Mouse (Mus musculus): ENCODE results near the gene Slc16a13. TPM values are rescaled to one million over a fixed set of nuclear protein-coding genes. Genes with fewer than 3 reads are reported as not detected.
A peak's percentile ranks its signal among the peaks of the same experiment; 100 is the strongest.

Gene Slc16a13
- polyA plus RNA-seq, 1 experiment from 2014 or later = 6.9 TPM

DNA sequence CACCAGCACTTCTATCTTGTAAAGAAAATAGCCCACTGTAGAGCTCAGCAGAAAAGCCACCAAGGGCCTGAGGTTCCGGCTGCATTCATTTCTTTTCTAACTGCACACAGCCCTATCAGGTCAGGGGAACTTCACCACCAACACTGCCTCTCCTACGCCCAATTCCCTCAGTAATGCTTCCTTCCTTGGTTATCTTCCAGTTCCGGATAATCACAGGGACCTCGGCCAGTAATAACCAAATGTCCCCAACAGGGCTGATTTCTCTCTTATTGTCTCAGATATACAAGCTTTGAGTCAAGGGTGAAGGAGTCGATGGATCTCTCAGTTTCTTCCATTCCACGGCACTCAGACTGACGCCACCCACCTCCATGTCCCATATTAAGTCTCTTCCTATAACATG lies 13.6 kb downstream of the Slc16a13 start:
- Histone ChIP-seq H3K4me1 (no peaks in the 10 kb centered on the region), H3K27me3 (replicated peaks) (no peaks in the 10 kb centered on the region), H3K4me3 (replicated peaks) (no peak overlapping the region), H3K9me3 (no peaks in the 10 kb centered on the region), H3K9ac (no peak overlapping the region), H3K36me3 (no peaks in the 10 kb centered on the region), H3K4me2 (no peak overlapping the region), H3K27ac (no peak overlapping the region)
- no peak for ATAC-seq (ENCODE audit: insufficient read depth, low FRiP score, low read depth)
- 81% methylated on average over 7 of the region's 7 CpGs for WGBS

- no peak overlapping the region for H3K9ac ChIP-seq
- WGBS = 73% methylated on average over 2 of the region's 2 CpGs
- H3K4me1 ChIP-seq = no peaks in the 10 kb centered on the region
- H3K27me3 ChIP-seq (replicated peaks) = no peaks in the 10 kb centered on the region
- no peak overlapping the region for H3K27ac ChIP-seq
- no peak overlapping the region for H3K4me2 ChIP-seq
- no peaks in the 10 kb centered on the region for H3K9me3 ChIP-seq
- ATAC-seq (ENCODE audit: insufficient read depth, low FRiP score, low read depth) = no peak
- no peaks in the 10 kb centered on the region for H3K36me3 ChIP-seq
- H3K4me3 ChIP-seq (replicated peaks) = no peak overlapping the region
Measured at GRCm38 (mm10) chr11:70206801-70207200, 14.1 kb downstream of the Slc16a13 start.

DNA sequence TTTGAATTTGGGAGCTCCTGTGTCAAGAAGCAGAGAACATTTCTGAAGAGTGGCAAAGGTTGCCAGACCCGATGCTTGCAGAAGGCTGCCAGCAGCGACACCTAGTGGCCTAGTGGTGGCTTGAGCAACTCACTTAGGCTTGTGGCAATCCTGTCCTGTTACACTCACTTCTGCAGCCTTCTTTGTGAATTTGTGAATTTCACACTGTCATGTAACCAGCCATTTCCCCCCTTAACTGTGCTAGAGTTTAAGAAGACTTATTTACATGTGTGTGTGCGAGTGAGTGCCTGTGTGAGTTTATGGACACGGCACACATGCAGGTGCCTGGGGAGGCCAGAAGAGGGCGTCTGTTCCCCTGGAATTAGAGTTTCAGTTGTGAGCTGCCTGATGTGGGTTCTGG lies 19.2 kb downstream of the Slc16a13 start:
- no peaks in the 10 kb centered on the region for H3K9me3 ChIP-seq
- no peak overlapping the region for H3K9ac ChIP-seq
- H3K27me3 ChIP-seq (replicated peaks) = no peaks in the 10 kb centered on the region
- H3K27ac ChIP-seq = no peak overlapping the region
- ATAC-seq (ENCODE audit: insufficient read depth, low FRiP score, low read depth) = peak; percentile 60; the same call in 1 of the 2 replicates
- no peaks in the 10 kb centered on the region for H3K4me1 ChIP-seq
- no peaks in the 10 kb centered on the region for H3K36me3 ChIP-seq
- H3K4me3 ChIP-seq (replicated peaks) = no peak overlapping the region
- H3K4me2 ChIP-seq = no peak overlapping the region
- WGBS = 32% methylated on average over 5 of the region's 5 CpGs

DNA sequence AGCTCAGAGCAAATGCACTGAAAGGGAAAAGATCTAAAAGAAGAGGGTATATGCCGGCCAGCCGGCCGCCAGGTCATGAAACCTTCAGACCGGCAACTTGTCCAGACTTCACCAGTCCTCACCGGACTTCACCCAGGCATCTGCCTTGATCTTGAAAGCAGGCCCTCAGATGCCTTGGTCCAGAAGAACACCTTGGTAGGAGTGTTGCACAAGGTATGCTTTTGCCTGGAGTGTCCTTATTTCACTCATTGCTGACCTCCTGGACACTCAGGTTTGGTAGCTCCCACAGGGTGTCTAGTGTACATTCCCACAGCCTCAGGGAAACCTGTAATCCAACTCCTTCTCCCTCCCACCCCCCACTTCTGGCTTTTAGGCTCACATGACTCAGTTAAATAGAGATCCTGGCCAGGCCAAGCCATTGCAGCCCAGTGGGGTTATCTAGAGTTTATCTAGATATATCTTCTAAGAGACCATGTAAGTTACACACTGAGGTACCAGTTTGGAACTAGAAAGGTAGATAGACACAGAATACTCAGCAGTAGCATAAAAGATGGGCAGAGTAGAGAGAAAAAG lies 20.7 kb downstream of the Slc16a13 start:
- no peak overlapping the region for H3K4me3 ChIP-seq (replicated peaks)
- no peaks in the 10 kb centered on the region for H3K4me1 ChIP-seq
- H3K27ac ChIP-seq = no peak overlapping the region
- no peak for ATAC-seq (ENCODE audit: insufficient read depth, low FRiP score, low read depth)
- H3K4me2 ChIP-seq = no peak overlapping the region
- 90% methylated on average over 5 of the region's 5 CpGs for WGBS
- H3K9me3 ChIP-seq = no peaks in the 10 kb centered on the region
- H3K9ac ChIP-seq = no peak overlapping the region
- no peaks in the 10 kb centered on the region for H3K27me3 ChIP-seq (replicated peaks)
- H3K36me3 ChIP-seq = no peaks in the 10 kb centered on the region

DNA sequence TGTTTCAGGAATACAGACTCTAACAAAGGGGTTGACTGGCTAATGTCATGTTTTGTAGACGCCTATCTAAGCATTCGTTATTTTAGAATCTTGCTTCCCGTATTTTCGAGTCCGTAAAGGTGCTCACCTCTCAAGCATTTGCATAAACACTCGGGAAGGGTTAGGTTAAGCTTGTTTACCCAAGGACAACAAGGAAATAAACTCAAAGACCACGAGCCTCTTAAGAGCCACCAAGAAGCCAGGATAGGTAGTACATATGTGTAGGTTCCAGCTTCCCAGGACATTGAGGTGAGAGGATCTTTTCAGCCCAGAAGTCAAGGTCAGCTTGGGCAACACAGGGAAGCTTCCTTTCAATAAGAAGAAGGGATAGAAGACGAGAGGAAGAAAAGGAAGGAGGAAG lies 21.8 kb downstream of the Slc16a13 start:
- H3K4me1 ChIP-seq = no peaks in the 10 kb centered on the region
- no peak overlapping the region for H3K4me2 ChIP-seq
- H3K27me3 ChIP-seq (replicated peaks) = no peaks in the 10 kb centered on the region
- 71% methylated on average over 8 of the region's 8 CpGs for WGBS
- H3K9ac ChIP-seq = no peak overlapping the region
- no peak overlapping the region for H3K27ac ChIP-seq
- H3K4me3 ChIP-seq (replicated peaks) = no peak overlapping the region
- no peaks in the 10 kb centered on the region for H3K9me3 ChIP-seq
- H3K36me3 ChIP-seq = no peaks in the 10 kb centered on the region
- no peak for ATAC-seq (ENCODE audit: insufficient read depth, low FRiP score, low read depth)

GRCm38 (mm10) chr11:70198332-70198731 lies 22.5 kb downstream of the Slc16a13 start:
- ATAC-seq (ENCODE audit: insufficient read depth, low FRiP score, low read depth) = no peak
- Histone ChIP-seq H3K36me3 (no peaks in the 10 kb centered on the region), H3K27me3 (replicated peaks) (no peaks in the 10 kb centered on the region), H3K9me3 (no peaks in the 10 kb centered on the region), H3K4me2 (no peak overlapping the region), H3K4me3 (replicated peaks) (no peak overlapping the region), H3K4me1 (no peaks in the 10 kb centered on the region), H3K9ac (no peak overlapping the region), H3K27ac (no peak overlapping the region)
- 79% methylated on average over 3 of the region's 3 CpGs for WGBS

- Histone ChIP-seq H3K27ac (no peak overlapping the region), H3K4me1 (no peaks in the 10 kb centered on the region), H3K9ac (no peak overlapping the region), H3K4me2 (no peak overlapping the region), H3K4me3 (replicated peaks) (no peak overlapping the region), H3K36me3 (no peaks in the 10 kb centered on the region), H3K9me3 (no peaks in the 10 kb centered on the region), H3K27me3 (replicated peaks) (no peaks in the 10 kb centered on the region)
- no peak for ATAC-seq (ENCODE audit: insufficient read depth, low FRiP score, low read depth)
- 33% methylated on average over 11 of the region's 11 CpGs for WGBS
Measured at GRCm38 (mm10) chr11:70193354-70194285, 27.2 kb downstream of the Slc16a13 start.

- H3K27me3 ChIP-seq (replicated peaks) = no peaks in the 10 kb centered on the region
- ATAC-seq (ENCODE audit: insufficient read depth, low FRiP score, low read depth) = no peak
- H3K36me3 ChIP-seq = no peaks in the 10 kb centered on the region
- no peaks in the 10 kb centered on the region for H3K9me3 ChIP-seq
- no peak overlapping the region for H3K4me2 ChIP-seq
- 73% methylated on average over 4 of the region's 4 CpGs for WGBS
- no peak overlapping the region for H3K4me3 ChIP-seq (replicated peaks)
- no peaks in the 10 kb centered on the region for H3K4me1 ChIP-seq
- no peak overlapping the region for H3K9ac ChIP-seq
- no peak overlapping the region for H3K27ac ChIP-seq
Measured at GRCm38 (mm10) chr11:70192157-70192556, 28.7 kb downstream of the Slc16a13 start.

GRCm38 (mm10) chr11:70191188-70191587 lies 29.7 kb downstream of the Slc16a13 start:
- Histone ChIP-seq H3K9ac (no peak overlapping the region), H3K4me3 (replicated peaks) (no peak overlapping the region), H3K4me2 (no peak overlapping the region), H3K27me3 (replicated peaks) (no peaks in the 10 kb centered on the region), H3K36me3 (no peaks in the 10 kb centered on the region), H3K4me1 (no peaks in the 10 kb centered on the region), H3K27ac (no peak overlapping the region), H3K9me3 (no peaks in the 10 kb centered on the region)
- ATAC-seq (ENCODE audit: insufficient read depth, low FRiP score, low read depth) = no peak
- WGBS = 71% methylated on average over 6 of the region's 6 CpGs

DNA sequence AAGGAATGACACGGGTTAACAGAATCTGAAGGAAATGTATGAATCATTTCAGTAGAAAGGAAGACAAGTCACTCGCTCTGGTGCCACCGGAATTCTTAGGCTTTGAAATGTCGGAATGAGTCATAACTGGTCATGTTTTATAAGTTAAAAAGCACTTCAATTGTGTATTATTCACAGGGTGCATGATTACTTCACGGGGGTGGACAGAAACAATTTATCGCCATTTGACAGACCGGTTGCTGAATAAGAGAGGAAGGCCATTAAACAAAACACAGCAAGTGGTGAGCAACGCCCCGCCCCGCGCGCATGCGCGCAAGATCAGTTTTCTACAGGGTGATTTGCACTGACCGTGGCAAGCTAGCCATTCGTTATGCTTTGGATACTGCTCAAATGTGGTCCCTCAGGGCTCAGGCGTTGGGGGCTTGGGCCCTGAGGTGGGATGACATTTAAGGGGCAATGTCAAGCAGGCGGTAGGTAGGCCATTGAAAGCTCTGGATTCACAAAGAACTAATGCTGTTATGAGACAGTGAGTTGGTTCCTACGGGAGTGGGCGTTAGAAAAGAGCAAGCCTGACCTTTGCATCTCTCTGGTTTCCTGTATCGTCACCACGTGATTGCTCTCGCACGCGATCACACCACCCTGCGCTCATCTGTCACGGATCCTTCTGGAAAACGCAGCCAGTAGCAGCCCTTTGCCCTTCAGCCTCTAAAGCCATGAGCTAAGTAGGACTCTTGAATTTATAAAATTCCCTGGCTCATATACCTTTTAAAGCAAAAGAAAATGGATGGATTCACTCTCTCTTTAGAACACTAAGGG lies 31.3 kb downstream of the Slc16a13 start:
- Histone ChIP-seq H3K36me3 (no peaks in the 10 kb centered on the region), H3K4me3 (replicated peaks) (no peak overlapping the region), H3K9me3 (no peaks in the 10 kb centered on the region), H3K27ac (peak overlapping the region; percentile 6; the same call in 1 of the 2 replicates), H3K4me2 (no peak overlapping the region), H3K9ac (no peak overlapping the region), H3K4me1 (no peaks in the 10 kb centered on the region), H3K27me3 (replicated peaks) (no peaks in the 10 kb centered on the region)
- no peak; the same call in 1 of the 2 replicates for ATAC-seq (ENCODE audit: insufficient read depth, low FRiP score, low read depth)
- 79% methylated on average over 28 of the region's 28 CpGs for WGBS

- Histone ChIP-seq H3K9ac (no peak overlapping the region), H3K27ac (no peak overlapping the region), H3K27me3 (replicated peaks) (no peaks in the 10 kb centered on the region), H3K4me3 (replicated peaks) (no peak overlapping the region), H3K9me3 (no peaks in the 10 kb centered on the region), H3K36me3 (no peaks in the 10 kb centered on the region), H3K4me2 (no peak overlapping the region), H3K4me1 (no peaks in the 10 kb centered on the region)
- no peak for ATAC-seq (ENCODE audit: insufficient read depth, low FRiP score, low read depth)
- WGBS = 54% methylated on average over 7 of the region's 7 CpGs
Measured at GRCm38 (mm10) chr11:70185120-70185519, 35.7 kb downstream of the Slc16a13 start.

DNA sequence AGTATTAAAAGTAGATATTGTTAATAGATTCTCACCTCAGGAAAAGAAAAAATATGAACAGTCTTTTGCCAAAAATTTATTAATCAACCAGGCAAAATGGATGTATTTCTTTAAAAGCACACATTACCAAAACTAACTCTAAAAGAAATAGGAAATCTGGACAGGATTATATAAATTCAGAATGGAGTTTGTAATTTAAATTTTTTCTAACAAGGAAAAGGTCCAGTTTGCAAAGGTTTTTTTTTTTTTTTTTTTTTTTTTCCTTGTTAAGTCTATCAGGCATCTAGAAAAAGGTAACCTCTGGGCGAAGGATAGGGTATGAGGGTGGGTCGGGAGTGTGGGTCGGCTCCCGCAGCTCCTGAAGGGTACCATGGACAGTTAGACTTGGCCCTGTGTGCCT lies 40.4 kb downstream of the Slc16a13 start:
- WGBS = 85% methylated on average over 4 of the region's 4 CpGs
- Histone ChIP-seq H3K4me3 (replicated peaks) (no peak overlapping the region), H3K27me3 (replicated peaks) (no peaks in the 10 kb centered on the region), H3K4me1 (no peaks in the 10 kb centered on the region), H3K27ac (no peak overlapping the region), H3K9me3 (no peaks in the 10 kb centered on the region), H3K36me3 (no peaks in the 10 kb centered on the region), H3K9ac (no peak overlapping the region), H3K4me2 (no peak overlapping the region)
- no peak for ATAC-seq (ENCODE audit: insufficient read depth, low FRiP score, low read depth)

Data from stomach, embryonic 15.5 days (tissue).